Mouse (Mus musculus) neural tube, embryonic 14.5 days (tissue): ENCODE results near the gene Nkx2-5. TPM values are rescaled to one million over a fixed set of nuclear protein-coding genes. Genes with fewer than 3 reads are reported as not detected.

ENCODE experiments used
- ATAC-seq: fragments of 200-750 bp; cut with Nextera tagmentation; 2 replicates; pipeline ENCODE4 v1.8.0; 2017; ENCODE audit warnings: low read depth, mild to moderate bottlenecking, moderate TSS enrichment, moderate library complexity
- H3K27ac ChIP-seq: fragments of 300-500 bp; sonication (generic); 2 replicates; pipeline ENCODE4 v1.5.1; 2014; ENCODE audit warnings: low read depth, mild to moderate bottlenecking, control low read depth, low read length, moderate library complexity, mixed read lengths
- H3K27me3 ChIP-seq: fragments of 300-500 bp; sonication (generic); 2 replicates; pipeline ENCODE4 v1.6.1; 2014; ENCODE audit warnings: low read length; ENCODE audit not compliant: control insufficient read depth, insufficient read depth
- H3K36me3 ChIP-seq: fragments of 300-500 bp; sonication (generic); 2 replicates; pipeline ENCODE4 v1.6.1; 2014; ENCODE audit warnings: low read length, mixed read lengths; ENCODE audit not compliant: control insufficient read depth, insufficient read depth
- H3K4me1 ChIP-seq: fragments of 300-500 bp; sonication (generic); 2 replicates; pipeline ENCODE4 v1.6.1; 2014; ENCODE audit warnings: low read length; ENCODE audit not compliant: control insufficient read depth, insufficient read depth
- H3K4me2 ChIP-seq: fragments of 300-500 bp; sonication (generic); 2 replicates; pipeline ENCODE4 v1.6.1; 2014; ENCODE audit warnings: mild to moderate bottlenecking, low read depth, low read length, control low read depth
- H3K4me3 ChIP-seq: fragments of 300-500 bp; sonication (generic); 2 replicates; pipeline ENCODE4 v1.5.1; 2014; ENCODE audit warnings: low read depth, low read length, control low read depth, mixed read lengths
- H3K9ac ChIP-seq: fragments of 300-500 bp; sonication (generic); replicated peaks from 2 replicates; pipeline ENCODE4 v1.6.1; 2014; ENCODE audit warnings: low read depth, mild to moderate bottlenecking, control low read depth, low read length, mixed read lengths
- H3K9me3 ChIP-seq: fragments of 300-500 bp; sonication (generic); 2 replicates; pipeline ENCODE4 v1.6.1; 2016; ENCODE audit warnings: low read length; ENCODE audit not compliant: control insufficient read depth
- WGBS: fragments of 180-500 bp; shearing (Covaris S2); extraction: QIAGEN DNeasy Blood & Tissue Kit; methylation state at CpG from one replicate; pipeline ENCODE4 v1.1.7; 2014; 5-methylcytosine and 5-hydroxymethylcytosine counted together
- polyA plus RNA-seq: library from polyadenylated mRNA; unstranded; fragments of >200 nt; fragmentation: Nextera tagmentation; extraction: Ambion mirVana; gene quantifications from 2 replicates; pipeline ENCODE4 v1.2.1, GENCODE M21; 2014

Gene Nkx2-5
- polyA plus RNA-seq, 1 experiment from 2014 or later = not detected

DNA sequence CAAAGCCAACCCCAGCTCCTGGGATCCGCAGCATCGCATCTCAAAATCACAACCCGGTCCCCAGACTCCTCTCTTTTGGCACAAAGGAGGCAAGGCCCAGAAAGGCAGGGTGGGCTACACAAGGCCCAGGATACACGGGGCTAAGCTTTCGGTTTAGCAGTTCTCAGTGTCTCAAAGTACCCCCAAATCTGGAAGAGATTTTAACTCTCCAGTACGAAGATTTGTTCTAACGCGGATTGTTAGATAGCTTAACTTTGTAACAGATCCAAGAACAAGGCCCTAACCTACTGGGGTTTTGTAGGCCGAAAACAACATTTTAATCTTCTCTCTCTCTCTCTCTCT is 4.4 kb downstream of the Nkx2-5 start:
- no peak overlapping the region for H3K9ac ChIP-seq
- WGBS = 2% methylated on average over 9 of the region's 9 CpGs
- H3K9me3 ChIP-seq = no peaks in the 10 kb centered on the region
- no peaks in the 10 kb centered on the region for H3K4me1 ChIP-seq
- H3K27ac ChIP-seq = no peak overlapping the region
- no peak for ATAC-seq
- H3K4me3 ChIP-seq = no peak overlapping the region
- H3K4me2 ChIP-seq = no peak overlapping the region
- H3K27me3 ChIP-seq = peaks cover 67% of the 10 kb centered on the region
- H3K36me3 ChIP-seq = no peaks in the 10 kb centered on the region

DNA sequence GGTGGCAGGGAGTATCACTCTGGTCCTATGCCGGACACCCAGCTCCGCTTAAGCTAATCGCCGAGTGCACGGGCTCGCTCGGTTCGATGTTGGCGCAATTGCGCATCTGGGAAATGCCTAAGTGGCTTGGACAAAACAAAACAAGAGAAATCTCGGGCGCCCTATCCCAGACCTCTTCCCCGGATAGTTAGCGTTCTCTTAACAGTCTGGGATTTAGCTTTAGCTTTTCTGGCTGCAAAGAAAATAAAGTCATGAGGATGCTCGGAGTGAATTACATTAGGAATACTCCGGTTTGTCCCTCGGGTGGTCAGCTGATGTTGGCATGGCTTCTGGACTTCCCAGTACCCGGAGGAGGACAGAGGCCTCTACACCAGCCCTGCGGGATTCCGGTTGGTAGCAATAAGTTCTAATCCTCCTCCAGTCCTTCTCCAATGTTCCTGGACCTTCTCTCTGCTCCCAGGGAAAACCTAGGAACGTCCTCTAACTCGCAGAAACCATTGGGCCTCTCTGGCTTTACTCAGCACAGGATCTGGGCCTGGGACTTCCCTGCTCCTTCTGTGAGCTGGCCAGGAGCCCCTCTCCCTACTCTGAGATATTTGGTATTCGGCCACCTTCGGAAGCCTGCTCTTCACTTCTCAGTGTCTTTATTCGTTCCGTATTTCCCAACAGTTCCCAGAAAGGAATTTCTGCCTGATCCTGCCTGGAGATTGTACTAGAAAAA is 4.9 kb downstream of the Nkx2-5 start:
- no peak overlapping the region for H3K9ac ChIP-seq
- H3K4me2 ChIP-seq = no peak overlapping the region
- peaks cover 71% of the 10 kb centered on the region for H3K27me3 ChIP-seq
- under 1% methylated on average over 26 of the region's 26 CpGs for WGBS
- no peaks in the 10 kb centered on the region for H3K4me1 ChIP-seq
- no peaks in the 10 kb centered on the region for H3K9me3 ChIP-seq
- no peak overlapping the region; the same call in 1 of the 2 replicates for H3K4me3 ChIP-seq
- ATAC-seq = no peak
- no peaks in the 10 kb centered on the region for H3K36me3 ChIP-seq
- H3K27ac ChIP-seq = no peak overlapping the region

DNA sequence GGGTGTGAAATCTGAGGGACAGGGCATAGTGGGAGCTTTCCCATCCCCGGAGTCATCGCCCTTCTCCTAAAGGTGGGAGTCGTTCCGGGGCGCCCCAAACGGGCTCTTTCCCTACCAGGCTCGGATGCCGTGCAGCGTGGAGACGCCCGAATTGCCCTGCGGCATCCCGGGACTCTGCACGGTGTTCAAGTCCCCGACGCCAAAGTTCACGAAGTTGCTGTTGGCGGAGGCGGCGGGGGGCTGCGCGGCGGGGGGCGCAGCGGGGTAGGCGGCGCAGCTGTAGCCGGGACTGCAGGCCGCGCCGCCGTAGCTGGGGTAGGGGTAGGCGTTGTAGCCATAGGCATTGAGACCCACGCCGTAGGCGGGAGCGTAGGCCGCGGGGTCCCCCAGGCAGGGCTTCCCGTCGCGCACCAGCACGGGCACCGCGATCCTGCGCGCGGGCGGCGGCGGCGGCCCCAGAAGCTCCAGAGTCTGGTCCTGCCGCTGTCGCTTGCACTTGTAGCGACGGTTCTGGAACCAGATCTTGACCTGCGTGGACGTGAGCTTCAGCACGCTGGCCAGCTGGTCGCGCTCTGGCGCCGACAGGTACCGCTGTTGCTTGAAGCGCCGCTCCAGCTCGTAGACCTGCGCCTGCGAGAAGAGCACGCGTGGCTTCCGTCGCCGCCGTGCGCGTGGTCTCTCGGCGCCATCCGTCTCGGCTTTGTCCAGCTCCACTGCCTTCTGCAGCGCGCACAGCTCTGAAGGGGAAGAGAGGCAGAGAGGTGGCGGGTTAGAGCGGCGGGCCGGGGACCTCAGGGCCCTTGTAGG is 5.7 kb downstream of the Nkx2-5 start:
- no peaks in the 10 kb centered on the region for H3K36me3 ChIP-seq
- ATAC-seq = no peak
- no peak overlapping the region for H3K4me2 ChIP-seq
- H3K9me3 ChIP-seq = no peaks in the 10 kb centered on the region
- no peaks in the 10 kb centered on the region for H3K4me1 ChIP-seq
- H3K27ac ChIP-seq = no peak overlapping the region
- peaks cover 78% of the 10 kb centered on the region for H3K27me3 ChIP-seq
- no peak overlapping the region; the same call in 1 of the 2 replicates for H3K4me3 ChIP-seq
- H3K9ac ChIP-seq = no peak overlapping the region
- under 1% methylated on average over 87 of the region's 87 CpGs for WGBS

DNA sequence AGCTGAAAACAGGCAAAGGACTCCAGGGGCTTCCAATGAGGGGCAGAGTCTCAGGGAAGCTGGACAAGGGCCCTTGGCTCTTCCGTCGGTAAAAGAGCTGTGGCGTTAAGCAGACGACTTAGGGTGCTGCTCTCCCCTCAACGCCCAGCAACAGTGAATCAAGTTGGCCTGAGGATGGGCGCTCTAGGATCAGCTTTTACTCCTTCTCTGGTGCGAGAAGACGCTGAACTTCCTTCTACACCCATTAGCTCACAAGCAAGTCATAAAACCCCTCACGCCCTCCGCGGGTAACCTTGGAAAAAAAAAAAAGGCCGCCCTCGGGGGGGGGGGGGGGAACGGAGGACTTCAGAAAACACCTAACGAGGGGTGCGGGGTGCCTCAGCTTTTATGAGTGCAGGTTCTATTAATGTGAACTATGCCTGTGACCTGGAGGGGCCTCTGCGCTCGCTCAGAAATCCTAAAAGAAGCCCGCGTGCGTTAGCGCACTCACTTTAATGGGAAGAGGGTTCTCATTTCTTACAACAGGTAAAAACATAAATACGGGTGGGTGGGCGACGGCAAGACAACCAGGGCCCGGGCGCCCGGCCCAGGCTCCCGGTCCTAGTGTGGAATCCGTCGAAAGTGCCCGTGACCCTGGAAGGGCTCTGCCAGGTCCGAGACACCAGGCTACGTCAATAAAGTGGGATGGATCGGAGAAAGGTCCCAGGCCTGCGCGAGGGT is 6.5 kb downstream of the Nkx2-5 start:
- H3K36me3 ChIP-seq = no peaks in the 10 kb centered on the region
- 2% methylated on average over 37 of the region's 37 CpGs for WGBS
- no peak overlapping the region for H3K4me3 ChIP-seq
- H3K4me1 ChIP-seq = no peaks in the 10 kb centered on the region
- no peak for ATAC-seq
- H3K9me3 ChIP-seq = no peaks in the 10 kb centered on the region
- H3K27ac ChIP-seq = no peak overlapping the region
- peaks cover 84% of the 10 kb centered on the region for H3K27me3 ChIP-seq
- H3K9ac ChIP-seq = no peak overlapping the region
- no peak overlapping the region for H3K4me2 ChIP-seq

DNA sequence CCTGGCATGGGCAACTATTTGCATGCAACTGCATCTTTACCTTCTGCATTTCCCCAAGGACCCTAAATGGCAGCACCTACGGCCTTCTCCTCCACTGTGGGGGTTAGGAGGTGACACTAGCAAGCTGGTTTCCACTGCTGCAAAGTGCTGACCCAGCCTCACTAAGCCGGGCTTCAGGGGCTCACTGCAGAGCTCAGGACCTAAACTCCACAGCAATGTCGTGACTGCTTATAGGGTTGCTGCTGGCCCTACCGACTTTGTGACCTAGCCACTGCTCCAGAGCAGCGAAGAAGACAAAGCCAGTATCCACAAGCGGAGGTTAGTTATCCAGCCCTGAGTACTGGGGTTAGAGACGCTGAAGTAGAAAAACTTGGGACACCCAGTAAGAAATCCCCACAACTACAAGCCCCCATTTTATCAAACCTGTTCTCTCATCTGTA is 7.2 kb downstream of the Nkx2-5 start:
- Histone ChIP-seq H3K4me2 (no peak overlapping the region), H3K27me3 (peaks cover 80% of the 10 kb centered on the region)
- ATAC-seq = no peak

DNA sequence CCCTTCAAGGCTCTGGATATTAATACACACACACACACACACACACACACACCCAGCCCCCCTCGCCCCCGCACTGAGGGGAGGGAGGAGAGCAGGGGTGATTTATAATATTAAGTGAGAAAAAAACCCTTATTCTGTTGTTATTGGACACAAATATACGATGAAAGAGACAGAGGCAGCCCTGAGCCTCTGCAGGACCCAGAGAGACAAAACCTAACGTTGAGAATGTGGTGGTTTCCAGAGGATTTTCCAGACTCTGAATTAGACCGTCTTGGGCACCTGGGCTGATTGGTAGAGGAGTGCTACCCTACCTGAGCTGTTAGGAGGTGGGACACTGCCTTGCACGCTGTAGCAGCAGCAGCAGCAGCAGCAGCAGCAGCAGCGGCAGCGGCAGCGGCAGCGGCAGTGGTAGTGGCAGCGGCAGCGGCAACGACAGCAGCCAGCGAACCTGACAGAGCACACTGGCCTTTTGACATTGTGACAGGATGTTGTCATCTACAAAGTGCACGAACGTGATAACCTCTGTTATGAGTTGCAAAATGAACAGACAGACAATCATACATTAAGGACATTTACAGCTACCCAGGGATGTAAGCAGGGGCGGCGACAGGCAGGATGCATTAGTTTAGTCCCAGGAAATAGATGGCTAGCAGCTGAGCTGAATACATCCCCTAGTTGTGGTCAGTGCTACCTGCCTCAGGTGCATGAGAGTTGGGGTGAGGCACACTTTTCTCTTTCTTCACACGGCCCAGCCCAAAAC is 7.8 kb downstream of the Nkx2-5 start:
- H3K4me2 ChIP-seq = no peak overlapping the region
- H3K4me3 ChIP-seq = no peak overlapping the region
- H3K4me1 ChIP-seq = no peaks in the 10 kb centered on the region
- no peak overlapping the region for H3K9ac ChIP-seq
- under 1% methylated on average over 19 of the region's 19 CpGs for WGBS
- no peak overlapping the region for H3K27ac ChIP-seq
- no peak for ATAC-seq
- peaks cover 74% of the 10 kb centered on the region for H3K27me3 ChIP-seq
- no peaks in the 10 kb centered on the region for H3K9me3 ChIP-seq
- no peaks in the 10 kb centered on the region for H3K36me3 ChIP-seq

More for the DNA sequence above, 7.2 kb downstream of the Nkx2-5 start:
- no peak overlapping the region for H3K27ac ChIP-seq
- H3K9me3 ChIP-seq = no peaks in the 10 kb centered on the region
- no peaks in the 10 kb centered on the region for H3K36me3 ChIP-seq
- no peak overlapping the region for H3K4me3 ChIP-seq
- whole genome bisulfite sequencing = under 1% methylated on average over 7 of the region's 7 CpGs
- H3K4me1 ChIP-seq = no peaks in the 10 kb centered on the region
- no peak overlapping the region for H3K9ac ChIP-seq

DNA sequence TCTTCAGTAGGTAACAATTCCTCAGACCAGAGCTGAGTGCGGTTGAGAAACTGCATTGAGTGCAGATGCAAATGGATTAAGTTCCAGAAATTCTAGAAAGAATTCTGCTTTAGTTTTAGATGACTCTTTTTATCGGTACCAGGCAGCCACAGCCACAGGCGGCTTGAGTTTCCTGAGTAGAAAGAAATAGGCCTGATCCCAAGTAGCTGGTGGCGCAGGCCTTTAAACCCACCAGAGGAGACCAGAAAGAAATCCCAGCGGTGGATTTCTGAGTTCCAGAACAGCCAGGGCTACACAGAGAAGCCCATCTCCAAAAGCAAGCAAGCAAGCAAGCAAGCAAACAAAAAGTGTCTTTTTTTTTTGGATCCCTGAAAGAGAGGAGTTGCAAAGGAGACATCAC is 8.4 kb downstream of the Nkx2-5 start:
- Histone ChIP-seq H3K4me1 (no peaks in the 10 kb centered on the region), H3K9me3 (no peaks in the 10 kb centered on the region), H3K27ac (no peak overlapping the region), H3K4me3 (no peak overlapping the region), H3K4me2 (no peak overlapping the region), H3K27me3 (peaks cover 68% of the 10 kb centered on the region), H3K36me3 (no peaks in the 10 kb centered on the region), H3K9ac (no peak overlapping the region)
- no peak for ATAC-seq
- 3% methylated on average over 5 of the region's 5 CpGs for WGBS

DNA sequence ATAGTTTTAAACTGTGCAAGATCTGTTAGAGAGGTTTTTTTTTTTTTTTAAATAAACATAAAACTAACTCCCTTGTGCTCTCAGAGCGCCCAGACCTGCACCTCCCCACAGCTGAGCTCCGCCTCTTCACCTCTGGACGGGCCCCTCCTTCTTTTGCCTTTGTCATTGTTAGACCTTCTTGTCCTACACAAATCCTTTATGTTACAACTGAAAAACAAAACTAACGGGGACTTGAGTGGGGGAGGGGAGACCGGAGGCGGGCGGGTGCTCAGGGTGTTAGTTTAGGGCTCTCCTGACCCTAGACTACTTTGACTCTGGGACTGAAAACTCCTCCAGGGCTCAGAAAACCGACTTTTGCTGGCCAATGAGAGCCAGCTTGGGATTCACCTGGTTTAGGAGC is 8.9 kb downstream of the Nkx2-5 start:
- Histone ChIP-seq H3K27ac (no peak overlapping the region), H3K4me2 (no peak overlapping the region), H3K4me1 (no peaks in the 10 kb centered on the region), H3K27me3 (peaks cover 64% of the 10 kb centered on the region), H3K9me3 (no peaks in the 10 kb centered on the region), H3K4me3 (no peak overlapping the region), H3K9ac (no peak overlapping the region), H3K36me3 (no peaks in the 10 kb centered on the region)
- ATAC-seq = no peak
- WGBS = 5% methylated on average over 8 of the region's 8 CpGs
